Mouse (Mus musculus): ENCODE data around the gene Ephb3. TPM values are rescaled to one million over a fixed set of nuclear protein-coding genes. Genes with fewer than 3 reads are reported as not detected.

Ephb3 gene
- polyA plus RNA-seq, 1 experiment from 2014 or later, result 0.34 TPM

- WGBS (ENCODE audit: insufficient replicate concordance), result 64% methylated on average over 8 of the region's 8 CpGs
- Histone ChIP-seq H3K4me3 (ENCODE audit: low read depth, low read length) (no peak overlapping the region), H3K4me2 (ENCODE audit: low read depth, low read length) (no peak overlapping the region), H3K9me3 (ENCODE audit: low read length) (no peaks in the 10 kb centered on the region), H3K27me3 (ENCODE audit: insufficient read depth, low read length) (0 out of 2 replicates have a peak, but pooled peaks cover 4% of the 10 kb centered on the region), H3K9ac (replicated peaks) (no peak overlapping the region), H3K36me3 (replicated peaks; ENCODE audit: insufficient read depth, low read length) (no peaks in the 10 kb centered on the region), H3K27ac (ENCODE audit: low read depth) (no peak overlapping the region), H3K4me1 (ENCODE audit: insufficient read depth) (no peaks in the 10 kb centered on the region)
- no peak for DNase-seq
- no peak for TF ChIP-seq CTCF (IDR thresholded peaks at IDR 0.05; ENCODE audit: low read depth)
- TF ChIP-seq EP300 (IDR thresholded peaks at IDR 0.05; ENCODE audit: low read depth), result no peak
- ATAC-seq, result no peak
These were observed 30.6 kb downstream of the Ephb3 start for GRCm38 (mm10) chr16:21235135-21235534.

GRCm38 (mm10) chr16:21238722-21239121, 34.2 kb downstream of the Ephb3 start:
- H3K27ac ChIP-seq (ENCODE audit: low read depth), result no peak overlapping the region
- 30% methylated on average over 5 of the region's 5 CpGs for WGBS (ENCODE audit: insufficient replicate concordance)
- H3K36me3 ChIP-seq (replicated peaks; ENCODE audit: insufficient read depth, low read length), result no peaks in the 10 kb centered on the region
- DNase-seq, result no peak
- TF ChIP-seq EP300 (IDR thresholded peaks at IDR 0.05; ENCODE audit: low read depth) (no peak), CTCF (IDR thresholded peaks at IDR 0.05; ENCODE audit: low read depth) (no peak)
- no peak overlapping the region for H3K4me3 ChIP-seq (ENCODE audit: low read depth, low read length)
- no peak overlapping the region for H3K4me2 ChIP-seq (ENCODE audit: low read depth, low read length)
- H3K27me3 ChIP-seq (ENCODE audit: insufficient read depth, low read length), result no peaks in the 10 kb centered on the region
- no peak for ATAC-seq
- no peaks in the 10 kb centered on the region for H3K4me1 ChIP-seq (ENCODE audit: insufficient read depth)
- no peaks in the 10 kb centered on the region for H3K9me3 ChIP-seq (ENCODE audit: low read length)
- H3K9ac ChIP-seq (replicated peaks), result no peak overlapping the region

GRCm38 (mm10) chr16:21240547-21240946, 36.0 kb downstream of the Ephb3 start:
- 74% methylated on average over 3 of the region's 3 CpGs for WGBS (ENCODE audit: insufficient replicate concordance)
- Histone ChIP-seq H3K27me3 (ENCODE audit: insufficient read depth, low read length) (peaks cover 11% of the 10 kb centered on the region), H3K27ac (ENCODE audit: low read depth) (no peak overlapping the region), H3K9me3 (ENCODE audit: low read length) (no peaks in the 10 kb centered on the region), H3K4me2 (ENCODE audit: low read depth, low read length) (no peak overlapping the region), H3K9ac (replicated peaks) (no peak overlapping the region), H3K36me3 (replicated peaks; ENCODE audit: insufficient read depth, low read length) (no peaks in the 10 kb centered on the region), H3K4me3 (ENCODE audit: low read depth, low read length) (no peak overlapping the region), H3K4me1 (ENCODE audit: insufficient read depth) (no peaks in the 10 kb centered on the region)
- TF ChIP-seq EP300 (IDR thresholded peaks at IDR 0.05; ENCODE audit: low read depth), result no peak
- TF ChIP-seq CTCF (IDR thresholded peaks at IDR 0.05; ENCODE audit: low read depth), result no peak
- no peak for DNase-seq
- ATAC-seq, result no peak

GRCm38 (mm10) chr16:21241030-21241429, 36.5 kb downstream of the Ephb3 start:
- no peak for DNase-seq
- no peak for ATAC-seq

GRCm38 (mm10) chr16:21242946-21243345, 38.4 kb downstream of the Ephb3 start:
- no peak for TF ChIP-seq CTCF (IDR thresholded peaks at IDR 0.05; ENCODE audit: low read depth)
- no peak for TF ChIP-seq EP300 (IDR thresholded peaks at IDR 0.05; ENCODE audit: low read depth)
- H3K4me1 ChIP-seq (ENCODE audit: insufficient read depth), result peaks cover 7% of the 10 kb centered on the region
- H3K36me3 ChIP-seq (replicated peaks; ENCODE audit: insufficient read depth, low read length), result no peaks in the 10 kb centered on the region
- no peak overlapping the region for H3K27ac ChIP-seq (ENCODE audit: low read depth)
- no peak for ATAC-seq
- H3K4me3 ChIP-seq (ENCODE audit: low read depth, low read length), result no peak overlapping the region
- no peak overlapping the region for H3K9ac ChIP-seq (replicated peaks)
- H3K27me3 ChIP-seq (ENCODE audit: insufficient read depth, low read length), result peaks cover 31% of the 10 kb centered on the region
- no peak for DNase-seq
- WGBS (ENCODE audit: insufficient replicate concordance), result 62% methylated on average over 8 of the region's 8 CpGs
- H3K9me3 ChIP-seq (ENCODE audit: low read length), result no peaks in the 10 kb centered on the region
- H3K4me2 ChIP-seq (ENCODE audit: low read depth, low read length), result no peak overlapping the region

More at GRCm38 (mm10) chr16:21241030-21241429, 36.5 kb downstream of the Ephb3 start:
- H3K9me3 ChIP-seq (ENCODE audit: low read length), result no peaks in the 10 kb centered on the region
- TF ChIP-seq CTCF (IDR thresholded peaks at IDR 0.05; ENCODE audit: low read depth) (no peak), EP300 (IDR thresholded peaks at IDR 0.05; ENCODE audit: low read depth) (no peak)
- no peaks in the 10 kb centered on the region for H3K36me3 ChIP-seq (replicated peaks; ENCODE audit: insufficient read depth, low read length)
- H3K4me1 ChIP-seq (ENCODE audit: insufficient read depth), result peaks cover under 1% of the 10 kb centered on the region
- H3K27ac ChIP-seq (ENCODE audit: low read depth), result no peak overlapping the region
- H3K9ac ChIP-seq (replicated peaks), result no peak overlapping the region
- H3K27me3 ChIP-seq (ENCODE audit: insufficient read depth, low read length), result peaks cover 12% of the 10 kb centered on the region
- no peak overlapping the region for H3K4me2 ChIP-seq (ENCODE audit: low read depth, low read length)
- no peak overlapping the region for H3K4me3 ChIP-seq (ENCODE audit: low read depth, low read length)

- no peak for TF ChIP-seq CTCF (IDR thresholded peaks at IDR 0.05; ENCODE audit: low read depth)
- TF ChIP-seq EP300 (IDR thresholded peaks at IDR 0.05; ENCODE audit: low read depth), result no peak
- DNase-seq (no peak), ATAC-seq (no peak)
- Histone ChIP-seq H3K27me3 (ENCODE audit: insufficient read depth, low read length) (peaks cover 49% of the 10 kb centered on the region), H3K9ac (replicated peaks) (no peak overlapping the region), H3K4me1 (ENCODE audit: insufficient read depth) (peaks cover 17% of the 10 kb centered on the region), H3K27ac (ENCODE audit: low read depth) (no peak overlapping the region), H3K4me3 (ENCODE audit: low read depth, low read length) (no peak overlapping the region), H3K9me3 (ENCODE audit: low read length) (no peaks in the 10 kb centered on the region), H3K4me2 (ENCODE audit: low read depth, low read length) (no peak overlapping the region), H3K36me3 (replicated peaks; ENCODE audit: insufficient read depth, low read length) (no peaks in the 10 kb centered on the region)
- 47% methylated on average over 3 of the region's 3 CpGs for WGBS (ENCODE audit: insufficient replicate concordance)
These were observed 40.2 kb downstream of the Ephb3 start for GRCm38 (mm10) chr16:21244803-21245202.

- no peak overlapping the region for H3K4me2 ChIP-seq (ENCODE audit: low read depth, low read length)
- ATAC-seq (no peak), DNase-seq (no peak)
- peaks cover 54% of the 10 kb centered on the region for H3K27me3 ChIP-seq (ENCODE audit: insufficient read depth, low read length)
- WGBS (ENCODE audit: insufficient replicate concordance), result 32% methylated on average over 7 of the region's 7 CpGs
- no peak overlapping the region for H3K9ac ChIP-seq (replicated peaks)
- no peaks in the 10 kb centered on the region for H3K9me3 ChIP-seq (ENCODE audit: low read length)
- H3K36me3 ChIP-seq (replicated peaks; ENCODE audit: insufficient read depth, low read length), result no peaks in the 10 kb centered on the region
- H3K4me1 ChIP-seq (ENCODE audit: insufficient read depth), result peaks cover 17% of the 10 kb centered on the region
- H3K27ac ChIP-seq (ENCODE audit: low read depth), result no peak overlapping the region
- no peak overlapping the region for H3K4me3 ChIP-seq (ENCODE audit: low read depth, low read length)
- TF ChIP-seq CTCF (IDR thresholded peaks at IDR 0.05; ENCODE audit: low read depth), result no peak
- TF ChIP-seq EP300 (IDR thresholded peaks at IDR 0.05; ENCODE audit: low read depth), result no peak
These were observed 40.8 kb downstream of the Ephb3 start for GRCm38 (mm10) chr16:21245387-21245786.

Data from liver, postnatal 0 days (tissue).